Mouse (Mus musculus): Measurements from ENCODE around the gene Oas1a.

- TF ChIP-seq CTCF (IDR thresholded peaks at IDR 0.05; ENCODE audit: extremely low read depth, insufficient read depth, low read length), result no peak
- no peak for TF ChIP-seq POLR2A (IDR thresholded peaks at IDR 0.05; ENCODE audit: extremely low read depth, insufficient read depth, low read length)
Observed at GRCm38 (mm10) chr5:120942076-120942475, 34.8 kb upstream of the Oas1a start.

Data from cortical plate, adult 2 months (tissue).